Mouse (Mus musculus) CH12.LX (cell line): ENCODE results near the gene Zfp266. TPM values are rescaled to one million over a fixed set of nuclear protein-coding genes. Genes with fewer than 3 reads are reported as not detected.
A peak's percentile ranks its signal among the peaks of the same experiment; 100 is the strongest.

Source experiments
- DNase-seq: peaks from one replicate; pipeline ENCODE4 v3.0.0-alpha.2; 2013; ENCODE audit errors: extremely low read depth
- H3K27ac ChIP-seq: 2 replicates; pipeline ENCODE4 v1.5.1; 2012; ENCODE audit warnings: low read depth, mild to moderate bottlenecking, control low read depth, moderate library complexity; ENCODE audit not compliant: insufficient read depth
- H3K27me3 ChIP-seq: replicated peaks from 2 replicates; pipeline ENCODE3; 2012; ENCODE audit warnings: inconsistent platforms
- H3K36me3 ChIP-seq, 2 experiments: replicated peaks in 1 of 2; 2 replicates each; pipeline versions ENCODE3 to v1.6.1; 2012; ENCODE audit warnings: inconsistent platforms in 1 of 2, low read length in 1 of 2, mild to moderate bottlenecking in 1 of 2, mixed read lengths in 1 of 2, moderate library complexity in 1 of 2; ENCODE audit not compliant: control insufficient read depth in 1 of 2, insufficient read depth in 1 of 2
- H3K4me1 ChIP-seq, 2 experiments: 2 replicates each; pipeline ENCODE4 v1.6.1; 2012; ENCODE audit warnings: inconsistent platforms in 1 of 2, moderate library complexity in 1 of 2; ENCODE audit not compliant: insufficient read depth in 2 of 2, control insufficient read depth in 1 of 2
- H3K4me2 ChIP-seq: 2 replicates; pipeline ENCODE4 v1.6.1; 2012; ENCODE audit warnings: low read depth, mild to moderate bottlenecking, control low read depth; ENCODE audit not compliant: poor library complexity, insufficient read depth, severe bottlenecking
- H3K4me3 ChIP-seq, 3 experiments: fragments of 150-350 bp in 1 of 3; sonication (generic) in 1 of 3; replicated peaks in 1 of 3; 2 replicates each; pipeline versions ENCODE3 to v1.5.1; 2011 to 2012; ENCODE audit warnings: low read depth in 2 of 3, low read length in 2 of 3, mild to moderate bottlenecking in 2 of 3, moderate library complexity in 2 of 3, control low read depth in 1 of 3, improper control_type of control experiment in 1 of 3, inconsistent platforms in 1 of 3, mixed read lengths in 1 of 3; ENCODE audit not compliant: poor library complexity in 1 of 3
- H3K79me2 ChIP-seq: replicated peaks from 2 replicates; pipeline ENCODE4 v1.6.1; 2012; ENCODE audit warnings: mild to moderate bottlenecking, moderate library complexity; ENCODE audit not compliant: control insufficient read depth, poor library complexity, insufficient read depth, severe bottlenecking; ENCODE audit errors: extremely low read depth
- H3K9ac ChIP-seq: 2 replicates; pipeline ENCODE4 v1.6.1; 2012; ENCODE audit warnings: low read depth, mild to moderate bottlenecking, control low read depth, moderate library complexity; ENCODE audit not compliant: insufficient read depth
- H3K9me3 ChIP-seq: replicated peaks from 2 replicates; pipeline ENCODE3; 2012; ENCODE audit warnings: low read length, inconsistent platforms, mixed read lengths
- BHLHE40 ChIP-seq: IDR thresholded peaks from 2 replicates; pipeline ENCODE4 v1.6.1; 2011; ENCODE audit warnings: mild to moderate bottlenecking, low read depth, low read length, improper control_type of control experiment
- E2F4 ChIP-seq: IDR thresholded peaks from 2 replicates; pipeline ENCODE4 v1.6.1; 2011; ENCODE audit warnings: low read depth, low read length, improper control_type of control experiment; ENCODE audit not compliant: insufficient replicate concordance
- ELF1 ChIP-seq: IDR thresholded peaks from 2 replicates; pipeline ENCODE4 v1.6.1; 2014; ENCODE audit warnings: low read depth, mild to moderate bottlenecking, inconsistent platforms, low read length, improper control_type of control experiment
- GABPA ChIP-seq: IDR thresholded peaks from 2 replicates; pipeline ENCODE4 v1.6.1; 2012; ENCODE audit warnings: low read depth, low read length, improper control_type of control experiment, inconsistent platforms; ENCODE audit not compliant: insufficient replicate concordance
- HCFC1 ChIP-seq: IDR thresholded peaks from 2 replicates; pipeline ENCODE4 v1.6.1; 2012; ENCODE audit warnings: low read depth, mild to moderate bottlenecking, inconsistent platforms, low read length, improper control_type of control experiment
- IRF4 ChIP-seq: IDR thresholded peaks from 2 replicates; pipeline ENCODE4 v1.6.1; 2014; ENCODE audit warnings: low read depth, mild to moderate bottlenecking, inconsistent platforms, low read length, improper control_type of control experiment
- JUN ChIP-seq: IDR thresholded peaks from 2 replicates; pipeline ENCODE4 v1.6.1; 2011; ENCODE audit warnings: low read depth, mild to moderate bottlenecking, low read length, improper control_type of control experiment, moderate library complexity; ENCODE audit not compliant: insufficient read depth
- JUND ChIP-seq: conservative IDR thresholded peaks from 2 replicates; pipeline ENCODE4 v1.6.1; 2011; ENCODE audit warnings: low read depth, low read length, improper control_type of control experiment
- KAT2A ChIP-seq: IDR thresholded peaks from 2 replicates; pipeline ENCODE4 v1.6.1; 2012; ENCODE audit warnings: low read length, improper control_type of control experiment, inconsistent platforms; ENCODE audit not compliant: insufficient replicate concordance
- MAX ChIP-seq: IDR thresholded peaks from 2 replicates; pipeline ENCODE4 v1.6.1; 2011; ENCODE audit warnings: low read length, improper control_type of control experiment
- MEF2A ChIP-seq: IDR thresholded peaks from 2 replicates; pipeline ENCODE4 v1.6.1; 2014; ENCODE audit warnings: low read depth, mild to moderate bottlenecking, inconsistent platforms, low read length, improper control_type of control experiment, borderline replicate concordance
- MYC ChIP-seq: IDR thresholded peaks from 2 replicates; pipeline ENCODE4 v1.6.1; 2011; ENCODE audit warnings: low read depth, mild to moderate bottlenecking, improper control_type of control experiment, low read length
- NELFE ChIP-seq: IDR thresholded peaks from 2 replicates; pipeline ENCODE4 v1.6.1; 2011; ENCODE audit warnings: low read depth, low read length, improper control_type of control experiment
- NRF1 ChIP-seq: IDR thresholded peaks from 2 replicates; pipeline ENCODE4 v1.6.1; 2014; ENCODE audit warnings: low read depth, mild to moderate bottlenecking, inconsistent platforms, low read length, improper control_type of control experiment, moderate library complexity
- PAX5 ChIP-seq: IDR thresholded peaks from 2 replicates; pipeline ENCODE4 v1.6.1; 2012; ENCODE audit warnings: low read length, inconsistent platforms, mixed read lengths
- RAD21 ChIP-seq: IDR thresholded peaks from 2 replicates; pipeline ENCODE4 v1.6.1; 2011; ENCODE audit warnings: low read depth, mild to moderate bottlenecking, low read length, improper control_type of control experiment, moderate library complexity
- TCF12 ChIP-seq: IDR thresholded peaks from 2 replicates; pipeline ENCODE4 v1.6.1; 2014; ENCODE audit warnings: low read depth, mild to moderate bottlenecking, inconsistent platforms, low read length, improper control_type of control experiment
- USF1 ChIP-seq: IDR thresholded peaks from 2 replicates; pipeline ENCODE4 v1.6.1; 2014; ENCODE audit warnings: low read depth, mild to moderate bottlenecking, inconsistent platforms, low read length, improper control_type of control experiment
- ZC3H11A ChIP-seq: IDR thresholded peaks from 2 replicates; pipeline ENCODE4 v1.6.1; 2012; ENCODE audit warnings: low read depth, mild to moderate bottlenecking, inconsistent platforms, low read length, improper control_type of control experiment
- ZKSCAN1 ChIP-seq: IDR thresholded peaks from 2 replicates; pipeline ENCODE4 v1.6.1; 2012; ENCODE audit warnings: low read depth, inconsistent platforms, low read length, improper control_type of control experiment, borderline replicate concordance
- dilution Hi-C: fragments of 300-500 bp; cut with MboI; formaldehyde crosslinking; loops from 2 replicates; pipeline ENCODE4 v1.14.3; 2020; ENCODE audit warnings: low sequenced_read_pairs; ENCODE audit not compliant: extremely low pct_unique_long_range_greater_than_20kb, extremely low pct_ligation_motif_present
- in situ Hi-C: fragments of 300-500 bp; cut with MboI; formaldehyde crosslinking; loops from 3 replicates; pipeline ENCODE4 v1.14.3; 2019; ENCODE audit warnings: low sequenced_read_pairs, low pct_ligation_motif_present, low pct_unique_long_range_greater_than_20kb, mixed read lengths
- polyA plus RNA-seq: library from polyadenylated mRNA; unstranded; fragments of >175 nt; gene quantifications from 2 replicates; pipeline ENCODE4 v1.2.1, GENCODE M21; 2012; ENCODE audit warnings: low read depth; ENCODE audit not compliant: insufficient read length
- total RNA-seq, 2 experiments: library from RNA; depleted of rRNA; stranded (reverse); fragments of 300-350 nt in 1 of 2; fragments of >200 nt in 1 of 2; gene quantifications; 2 replicates each; pipeline ENCODE4 v1.2.3; 2012 to 2014

Gene Zfp266
- total and polyA plus RNA-seq, 3 experiments = 12.3 to 24.0 (median 20.4) TPM

GRCm38 (mm10) chr9:20492527-20493233 lies 28.5 kb downstream of the Zfp266 start, which contains the start of gene Zfp426 (continued):
- TF ChIP-seq IRF4 (no peak; the same call in 1 of the 2 replicates), GABPA (no peak), USF1 (no peak), MEF2A (peak; percentile 65), ZC3H11A (no peak), ELF1 (peak; percentile 81), JUN (peak; percentile 70; the same call in 1 of the 2 replicates), KAT2A (peak; percentile 70; the same call in 1 of the 2 replicates), ZKSCAN1 (no peak), MAX (peak; percentile 54; the same call in 1 of the 2 replicates), BHLHE40 (0 out of 2 replicates have a peak, but pooled peaks have one; percentile 26), E2F4 (no peak), PAX5 (no peak)

- TF ChIP-seq BHLHE40 (no peak), E2F4 (no peak), KAT2A (no peak), RAD21 (no peak), USF1 (no peak), NELFE (no peak), MYC (no peak), PAX5 (no peak), HCFC1 (no peak), JUND (no peak), NRF1 (no peak), TCF12 (no peak)
- Histone ChIP-seq H3K9me3 (no peaks in the 10 kb centered on the region), H3K4me2 (peak overlapping the region; percentile 82), H3K27me3 (no peaks in the 10 kb centered on the region), H3K79me2 (peaks cover 20% of the 10 kb centered on the region), H3K4me1 (peaks cover 0 to 20% of the 10 kb centered on the region in 2 experiments; a peak in 2 of 4 replicates), H3K27ac (peak overlapping the region; percentile 57), H3K9ac (peak overlapping the region; percentile 68), H3K4me3 (peak overlapping the region; percentile 75 to 87 (median 77)), H3K36me3 (peaks cover 9 to 38% of the 10 kb centered on the region in 2 experiments)
- in situ Hi-C loops (no loop called here), dilution Hi-C loops (no loop called here)
- DNase-seq = peak; percentile 12
Measured at GRCm38 (mm10) chr9:20491858-20492526, 29.2 kb downstream of the Zfp266 start.
